Mouse (Mus musculus) kidney, adult 2 months (tissue): ENCODE data around the gene Skp1a.

Experiments
- CTCF ChIP-seq: fragments of 200-500 bp; conservative IDR thresholded peaks from 2 replicates; pipeline ENCODE4 v1.5.1; 2011; ENCODE audit warnings: low read depth, mild to moderate bottlenecking, control low read depth, low read length, moderate library complexity, mixed read lengths; ENCODE audit not compliant: insufficient read depth, insufficient read length
- POLR2A ChIP-seq: fragments of 200-500 bp; IDR thresholded peaks from one replicate; pipeline ENCODE4 v1.6.1; 2011; ENCODE audit warnings: low read depth, low read length, control low read depth

- TF ChIP-seq POLR2A (no peak), CTCF (no peak)
These were observed 26.9 kb downstream of the Skp1a start for GRCm38 (mm10) chr11:52258711-52259110.
